Mouse (Mus musculus): ENCODE data around the gene Txndc11.

- TF ChIP-seq POLR2A (IDR thresholded peaks at IDR 0.05; ENCODE audit: low read depth, low read length) (no peak), CTCF (IDR thresholded peaks at IDR 0.05; ENCODE audit: borderline replicate concordance, insufficient read depth, low read length) (no peak)
These were observed 91.2 kb downstream of the Txndc11 start for GRCm38 (mm10) chr16:11043239-11043638.

Data from embryonic fibroblast, embryonic 13.5 days (primary cell).